Mouse (Mus musculus): ENCODE results near the gene Traf3ip3.

GRCm38 (mm10) chr1:193242863-193243262 lies 41.4 kb upstream of the Traf3ip3 start:
- TF ChIP-seq CTCF (IDR thresholded peaks at IDR 0.05), result no peak
- no peak for TF ChIP-seq EP300 (IDR thresholded peaks at IDR 0.05)

Data from lung, postnatal 0 days (tissue).